Mouse (Mus musculus): ENCODE measurements around the gene Naa40. TPM values are rescaled to one million over a fixed set of nuclear protein-coding genes. Genes with fewer than 3 reads are reported as not detected.

The Naa40 gene
- 48.2 and 56.2 TPM in 2 replicates for polyA plus RNA-seq (2015; fragmentation: Nextera tagmentation; extraction: Ambion mirVana)

DNA sequence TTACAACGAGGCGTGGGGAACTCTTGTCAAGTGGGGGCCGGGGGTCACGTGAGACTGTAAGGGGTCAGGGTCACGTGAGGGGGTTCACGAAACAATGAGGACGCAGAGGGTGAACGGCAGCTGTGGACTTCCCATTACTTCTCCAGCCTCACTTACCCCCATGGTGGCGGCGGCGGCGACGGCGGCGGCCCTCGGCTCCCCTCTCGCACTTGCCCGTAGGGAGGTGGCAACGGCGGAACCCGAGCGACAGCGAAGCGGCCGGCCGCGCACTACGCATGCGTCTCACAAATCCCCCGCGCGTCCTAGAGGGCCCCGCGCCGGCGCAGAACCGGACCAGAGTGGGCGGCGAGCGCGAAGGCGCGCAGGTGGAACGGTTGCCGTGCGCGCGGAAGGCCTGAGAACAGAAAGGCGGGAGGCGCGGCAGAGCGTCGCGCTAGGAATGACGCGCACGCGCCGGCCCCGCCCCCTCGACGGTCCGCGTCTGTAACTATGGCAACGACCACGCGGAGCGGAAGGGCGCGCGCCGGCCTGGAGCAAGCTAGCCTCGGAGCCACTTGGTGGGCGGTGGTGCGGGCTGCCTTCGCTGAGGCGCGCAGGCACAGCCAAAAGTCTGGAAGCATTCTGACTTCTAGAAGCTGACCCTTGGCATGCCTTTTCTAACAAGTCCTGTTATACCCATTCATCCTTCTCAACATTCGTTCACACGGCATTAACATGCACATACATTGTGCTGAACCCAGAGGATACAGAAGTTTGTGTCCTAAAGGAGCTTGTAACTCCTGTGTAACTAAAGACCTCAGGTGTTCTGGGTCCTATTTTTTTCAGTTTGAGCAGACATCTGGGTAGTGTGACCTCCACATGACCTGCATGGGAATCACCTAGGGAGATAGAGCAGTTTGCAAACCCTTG lies at the start of gene Naa40:
Naa40 (minus strand) TSS at position 402 of the 909 bp plus-strand sequence.
- peaks cover 26% of the 10 kb centered on the region for H3K4me1 ChIP-seq (replicated peaks)
- peak; percentile 97 for ATAC-seq (replicated peaks; ENCODE audit: insufficient number of reproducible peaks, insufficient read depth, low FRiP score, low read depth)
- peaks cover 9% of the 10 kb centered on the region; the same call in 1 of the 2 replicates for H3K36me3 ChIP-seq
- H3K27ac ChIP-seq = peak within 1 kb of the TSS; percentile 90
- H3K9me3 ChIP-seq (replicated peaks) = no peaks in the 10 kb centered on the region
- H3K4me2 ChIP-seq = peak within 1 kb of the TSS; percentile 89
- under 1% methylated on average over 80 of the region's 80 CpGs for WGBS
- peak within 1 kb of the TSS; percentile 93 for H3K9ac ChIP-seq
- H3K4me3 ChIP-seq = peak within 1 kb of the TSS; percentile 78
- H3K27me3 ChIP-seq = 0 out of 2 replicates have a peak, but pooled peaks cover 3% of the 10 kb centered on the region

DNA sequence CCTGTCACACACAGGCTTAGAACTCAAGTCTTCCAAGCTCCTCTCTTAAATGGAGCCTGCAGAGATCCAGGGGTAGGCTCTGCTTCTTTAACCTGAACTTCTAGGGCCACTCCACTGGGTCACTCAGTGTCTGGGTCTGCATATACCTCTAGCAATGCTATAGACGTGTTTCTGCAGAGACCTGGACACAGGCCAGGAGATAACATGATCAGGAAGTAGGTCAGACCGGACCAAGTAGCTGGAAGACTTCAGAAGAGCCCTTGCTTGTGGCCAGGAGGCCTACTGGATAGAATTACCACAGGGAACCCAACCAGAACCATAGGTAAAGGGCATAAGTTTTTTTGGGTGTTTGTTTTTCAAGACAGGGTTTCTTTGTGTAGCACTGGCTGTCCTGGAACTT lies 48.8 kb upstream of the Naa40 start:
- no peaks in the 10 kb centered on the region for H3K27me3 ChIP-seq
- no peak for ATAC-seq (replicated peaks; ENCODE audit: insufficient number of reproducible peaks, insufficient read depth, low FRiP score, low read depth)
- peaks cover 29% of the 10 kb centered on the region for H3K36me3 ChIP-seq
- peaks cover 42% of the 10 kb centered on the region for H3K4me1 ChIP-seq (replicated peaks)
- no peaks in the 10 kb centered on the region for H3K9me3 ChIP-seq (replicated peaks)
- WGBS = 10% methylated on average over 2 of the region's 2 CpGs
- no peak overlapping the region for H3K4me2 ChIP-seq
- H3K27ac ChIP-seq = no peak overlapping the region
- H3K4me3 ChIP-seq = no peak overlapping the region
- H3K9ac ChIP-seq = no peak overlapping the region

DNA sequence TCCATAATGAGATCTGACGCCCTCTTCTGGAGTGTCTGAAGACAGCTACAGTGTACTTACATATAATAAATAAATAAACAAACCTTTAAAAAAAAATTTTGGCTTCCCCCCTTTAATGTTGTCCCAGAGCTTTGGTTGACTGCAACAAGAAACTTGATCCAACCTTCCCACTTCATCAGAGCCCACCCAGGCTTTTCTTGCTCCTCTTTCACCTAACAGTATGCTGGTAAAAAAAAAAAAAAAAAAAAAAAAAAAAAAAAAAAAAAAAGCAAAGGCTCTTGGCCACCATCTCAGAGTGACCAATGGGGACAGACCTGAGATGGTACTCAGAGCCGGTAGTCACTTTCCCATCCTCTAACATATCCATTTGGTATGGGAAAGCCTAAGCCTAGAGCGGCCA lies 47.3 kb upstream of the Naa40 start:
- Histone ChIP-seq H3K4me1 (replicated peaks) (peaks cover 27% of the 10 kb centered on the region), H3K9ac (no peak overlapping the region), H3K27ac (no peak overlapping the region), H3K9me3 (replicated peaks) (no peaks in the 10 kb centered on the region), H3K36me3 (peaks cover 43% of the 10 kb centered on the region), H3K4me3 (no peak overlapping the region), H3K4me2 (no peak overlapping the region), H3K27me3 (no peaks in the 10 kb centered on the region)
- no peak for ATAC-seq (replicated peaks; ENCODE audit: insufficient number of reproducible peaks, insufficient read depth, low FRiP score, low read depth)
- 82% methylated on average over 3 of the region's 3 CpGs for WGBS

DNA sequence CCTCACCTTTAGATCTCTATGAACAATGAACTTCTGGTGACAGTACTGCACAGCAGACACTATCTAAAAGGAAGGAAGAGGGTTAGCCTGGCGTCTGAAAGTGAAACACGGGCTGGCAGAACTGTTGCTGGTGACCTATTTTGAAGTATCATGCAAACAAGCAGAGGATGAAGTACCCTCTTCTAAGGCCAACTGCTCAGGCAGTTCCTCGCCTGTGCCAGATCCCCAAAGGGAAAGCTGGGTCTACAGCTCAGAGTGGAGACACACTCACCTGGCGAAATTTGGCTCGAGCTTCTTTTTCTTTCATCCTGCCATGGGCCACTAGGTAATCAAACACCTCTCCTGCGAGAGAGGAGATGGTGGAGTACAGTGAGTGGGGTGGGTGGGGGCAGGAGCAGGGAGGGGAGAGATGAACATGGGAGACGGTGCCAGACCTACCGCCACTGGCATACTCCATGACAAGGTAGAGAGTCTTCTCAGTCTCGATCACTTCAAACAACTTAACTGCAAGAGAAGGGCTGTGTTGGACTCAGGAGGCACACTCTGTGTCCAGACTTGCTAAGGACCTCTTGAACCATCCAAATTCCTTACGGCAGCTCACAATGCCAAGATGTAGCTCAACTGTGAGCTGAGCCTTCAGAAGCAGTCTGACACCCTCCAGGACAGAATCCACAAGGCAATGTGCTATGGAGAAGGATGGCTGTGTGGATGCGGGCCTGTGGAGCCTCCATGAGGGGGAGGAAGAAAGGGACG lies 45.8 kb upstream of the Naa40 start:
- no peak overlapping the region for H3K9ac ChIP-seq
- H3K4me3 ChIP-seq = no peak overlapping the region
- peaks cover 58% of the 10 kb centered on the region for H3K36me3 ChIP-seq
- no peak overlapping the region for H3K4me2 ChIP-seq
- H3K4me1 ChIP-seq (replicated peaks) = peaks cover 16% of the 10 kb centered on the region
- whole genome bisulfite sequencing = 79% methylated on average over 12 of the region's 12 CpGs
- no peak for ATAC-seq (replicated peaks; ENCODE audit: insufficient number of reproducible peaks, insufficient read depth, low FRiP score, low read depth)
- H3K27ac ChIP-seq = no peak overlapping the region
- H3K9me3 ChIP-seq (replicated peaks) = no peaks in the 10 kb centered on the region
- H3K27me3 ChIP-seq = no peaks in the 10 kb centered on the region

DNA sequence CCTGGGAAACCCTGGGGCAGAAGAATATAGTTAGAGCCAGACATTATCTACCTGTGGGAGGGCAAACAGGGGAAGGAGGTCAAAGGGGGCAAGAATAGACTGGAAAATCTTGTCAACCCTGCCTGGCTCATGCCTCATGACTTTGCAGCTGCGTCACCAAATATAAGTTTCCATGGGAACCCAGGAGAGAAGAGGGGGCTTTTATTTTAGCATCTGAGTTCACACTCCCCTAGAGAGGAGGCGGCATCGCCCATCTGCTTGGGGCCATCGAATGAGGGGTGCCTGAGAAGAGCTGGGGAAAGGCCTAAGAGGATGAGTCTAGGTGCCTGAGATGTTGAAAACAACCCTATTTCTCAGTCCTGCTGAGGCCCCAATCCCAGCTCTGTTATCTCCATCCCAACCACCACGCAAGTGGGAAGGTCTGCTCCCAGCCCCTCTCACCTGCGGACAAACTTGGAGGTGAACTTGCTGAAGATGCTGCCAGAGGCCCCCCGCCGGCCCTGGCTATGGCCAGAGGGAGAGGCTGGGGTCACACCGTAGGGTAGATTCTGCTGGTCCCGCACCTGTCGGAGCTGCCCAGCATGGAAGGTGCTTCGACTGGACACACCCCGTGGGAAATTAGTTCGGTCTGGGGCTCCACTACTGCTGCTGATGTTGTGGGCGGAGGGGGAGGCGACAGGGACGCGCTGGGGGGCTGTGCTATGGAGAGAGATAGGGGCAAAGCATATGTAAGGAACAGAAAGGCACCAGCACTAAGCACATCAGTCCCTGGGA lies 39.8 kb upstream of the Naa40 start:
- no peak for ATAC-seq (replicated peaks; ENCODE audit: insufficient number of reproducible peaks, insufficient read depth, low FRiP score, low read depth)
- Histone ChIP-seq H3K4me3 (no peak overlapping the region), H3K9me3 (replicated peaks) (no peaks in the 10 kb centered on the region), H3K36me3 (peaks cover 84% of the 10 kb centered on the region), H3K4me1 (replicated peaks) (peaks cover 19% of the 10 kb centered on the region), H3K27me3 (no peaks in the 10 kb centered on the region), H3K9ac (no peak overlapping the region; the same call in 1 of the 2 replicates), H3K4me2 (no peak overlapping the region), H3K27ac (no peak overlapping the region)
- 84% methylated on average over 18 of the region's 18 CpGs for WGBS

DNA sequence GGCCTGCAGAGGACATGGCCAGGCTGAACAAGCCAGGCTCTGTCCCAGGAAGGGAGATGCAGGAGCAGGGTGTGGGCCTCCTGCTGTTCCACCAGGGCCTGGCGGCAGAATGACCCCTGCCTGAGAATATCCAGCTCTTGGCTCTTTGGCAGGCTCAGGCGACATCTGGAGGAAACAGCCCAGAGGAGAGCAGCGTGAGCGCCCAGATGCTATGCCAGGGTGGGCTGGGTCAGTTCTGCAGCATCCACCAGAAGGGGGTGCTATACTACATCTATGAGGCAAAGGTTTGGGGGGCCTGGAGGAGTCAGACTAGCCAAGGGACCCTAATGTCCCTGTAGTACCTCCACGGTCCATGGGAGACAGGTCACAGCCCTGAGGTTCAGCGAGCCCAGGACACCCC lies 38.1 kb upstream of the Naa40 start:
- Histone ChIP-seq H3K36me3 (peaks cover 78% of the 10 kb centered on the region), H3K9me3 (replicated peaks) (no peaks in the 10 kb centered on the region), H3K4me1 (replicated peaks) (peaks cover 34% of the 10 kb centered on the region), H3K9ac (no peak overlapping the region), H3K27ac (no peak overlapping the region), H3K4me3 (no peak overlapping the region), H3K4me2 (no peak overlapping the region), H3K27me3 (no peaks in the 10 kb centered on the region)
- peak; percentile 27 for ATAC-seq (replicated peaks; ENCODE audit: insufficient number of reproducible peaks, insufficient read depth, low FRiP score, low read depth)
- WGBS = 35% methylated on average over 6 of the region's 6 CpGs

DNA sequence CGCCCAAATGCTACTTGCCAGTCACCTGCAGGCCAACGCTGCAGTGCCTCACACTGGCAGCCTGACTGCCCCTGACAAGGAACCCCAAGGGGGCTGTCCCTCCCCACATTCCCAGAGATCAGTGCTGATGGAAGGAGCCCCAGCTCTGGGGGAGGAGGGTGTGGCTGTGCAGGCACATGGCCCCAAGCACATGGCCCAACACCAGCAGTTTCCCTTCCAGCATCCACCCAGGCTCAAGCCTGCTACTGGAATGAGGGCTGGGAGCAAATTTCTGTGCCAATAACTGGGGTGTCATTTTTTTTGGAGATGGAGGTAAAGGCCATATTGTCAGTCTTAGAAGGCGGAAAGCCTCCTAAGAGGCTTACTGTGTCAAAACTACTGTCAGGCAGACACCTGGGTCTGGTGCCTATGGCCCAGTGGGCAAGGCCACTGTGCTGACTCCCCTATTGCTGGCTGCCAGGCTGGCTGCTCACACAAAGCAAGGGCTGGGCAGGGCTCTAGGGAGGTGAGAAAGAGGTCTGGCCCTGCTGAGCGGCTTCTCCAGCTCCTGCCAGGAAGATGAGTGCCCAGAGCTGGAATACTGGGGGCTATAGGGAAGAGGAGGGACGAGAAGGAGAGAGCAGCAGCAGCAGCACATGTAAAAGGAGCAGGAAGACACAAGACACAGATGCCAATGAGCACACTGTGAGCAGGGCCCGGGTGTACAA lies 37.4 kb upstream of the Naa40 start:
- no peaks in the 10 kb centered on the region for H3K27me3 ChIP-seq
- H3K4me1 ChIP-seq (replicated peaks) = peaks cover 37% of the 10 kb centered on the region
- no peak overlapping the region for H3K4me2 ChIP-seq
- no peak overlapping the region for H3K27ac ChIP-seq
- H3K4me3 ChIP-seq = no peak overlapping the region
- H3K36me3 ChIP-seq = peaks cover 79% of the 10 kb centered on the region
- WGBS = 85% methylated on average over 6 of the region's 6 CpGs
- no peak for ATAC-seq (replicated peaks; ENCODE audit: insufficient number of reproducible peaks, insufficient read depth, low FRiP score, low read depth)
- H3K9ac ChIP-seq = no peak overlapping the region
- H3K9me3 ChIP-seq (replicated peaks) = no peaks in the 10 kb centered on the region

DNA sequence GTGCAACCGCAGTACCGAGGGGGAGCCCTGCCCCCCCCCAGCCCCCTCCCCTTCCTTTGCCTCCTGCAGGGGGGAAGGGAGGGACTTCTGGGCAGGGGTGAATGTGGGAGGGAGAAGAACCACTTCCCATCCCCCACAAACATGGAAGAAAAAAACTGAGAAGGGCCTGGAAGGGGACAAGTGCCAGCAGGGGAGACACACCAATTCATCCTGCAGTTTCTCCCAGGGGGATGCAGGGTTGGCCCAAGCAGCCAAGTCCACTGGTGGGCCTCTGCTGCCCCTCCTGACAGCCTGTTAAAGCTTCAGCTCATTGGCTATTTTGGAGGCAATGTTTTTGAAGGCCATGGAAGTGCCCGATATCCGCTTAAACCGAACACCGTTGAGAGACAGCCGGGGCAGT lies 35.8 kb upstream of the Naa40 start:
- H3K4me2 ChIP-seq = no peak overlapping the region
- H3K27ac ChIP-seq = no peak overlapping the region
- H3K9me3 ChIP-seq (replicated peaks) = no peaks in the 10 kb centered on the region
- no peaks in the 10 kb centered on the region for H3K27me3 ChIP-seq
- H3K4me1 ChIP-seq (replicated peaks) = peaks cover 37% of the 10 kb centered on the region
- no peak overlapping the region for H3K4me3 ChIP-seq
- H3K36me3 ChIP-seq = peaks cover 79% of the 10 kb centered on the region
- WGBS = 68% methylated on average over 7 of the region's 7 CpGs
- H3K9ac ChIP-seq = no peak overlapping the region
- ATAC-seq (replicated peaks; ENCODE audit: insufficient number of reproducible peaks, insufficient read depth, low FRiP score, low read depth) = no peak

DNA sequence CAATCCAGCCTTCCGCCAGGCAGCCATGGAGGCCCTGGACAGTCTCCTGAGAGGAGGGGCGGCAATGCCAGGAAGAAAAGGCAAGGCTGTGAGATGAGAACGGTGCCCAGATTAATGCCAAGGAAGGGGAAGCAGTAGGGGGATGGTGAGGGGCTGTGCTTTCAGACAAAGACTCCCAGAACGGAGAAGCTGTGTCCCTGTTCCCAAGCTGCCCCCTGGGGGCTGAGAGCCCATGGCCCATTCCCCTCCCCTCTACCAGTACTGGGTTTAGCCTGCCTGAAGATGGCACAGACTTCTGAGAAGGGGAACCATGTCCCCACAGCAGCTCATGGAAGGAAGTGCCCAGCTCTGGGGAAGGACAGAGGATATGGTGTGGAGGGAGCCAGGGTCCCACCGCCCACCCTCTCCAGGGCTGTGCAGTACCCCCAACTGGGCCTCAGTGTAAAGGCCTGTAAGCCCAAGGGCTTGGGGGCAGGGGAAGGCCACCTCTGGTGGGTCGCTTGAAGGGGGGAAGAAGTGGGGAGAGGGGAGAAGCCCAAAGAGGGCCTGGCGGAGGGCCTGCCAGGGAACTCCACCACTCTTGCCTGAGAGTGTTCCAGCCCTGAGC lies 35.2 kb upstream of the Naa40 start:
- no peak for ATAC-seq (replicated peaks; ENCODE audit: insufficient number of reproducible peaks, insufficient read depth, low FRiP score, low read depth)
- peaks cover 37% of the 10 kb centered on the region for H3K4me1 ChIP-seq (replicated peaks)
- peak overlapping the region; percentile 74 for H3K27ac ChIP-seq
- WGBS = 66% methylated on average over 7 of the region's 7 CpGs
- H3K27me3 ChIP-seq = no peaks in the 10 kb centered on the region
- no peak overlapping the region for H3K9ac ChIP-seq
- H3K9me3 ChIP-seq (replicated peaks) = no peaks in the 10 kb centered on the region
- no peak overlapping the region for H3K4me2 ChIP-seq
- peaks cover 81% of the 10 kb centered on the region for H3K36me3 ChIP-seq
- H3K4me3 ChIP-seq = no peak overlapping the region

DNA sequence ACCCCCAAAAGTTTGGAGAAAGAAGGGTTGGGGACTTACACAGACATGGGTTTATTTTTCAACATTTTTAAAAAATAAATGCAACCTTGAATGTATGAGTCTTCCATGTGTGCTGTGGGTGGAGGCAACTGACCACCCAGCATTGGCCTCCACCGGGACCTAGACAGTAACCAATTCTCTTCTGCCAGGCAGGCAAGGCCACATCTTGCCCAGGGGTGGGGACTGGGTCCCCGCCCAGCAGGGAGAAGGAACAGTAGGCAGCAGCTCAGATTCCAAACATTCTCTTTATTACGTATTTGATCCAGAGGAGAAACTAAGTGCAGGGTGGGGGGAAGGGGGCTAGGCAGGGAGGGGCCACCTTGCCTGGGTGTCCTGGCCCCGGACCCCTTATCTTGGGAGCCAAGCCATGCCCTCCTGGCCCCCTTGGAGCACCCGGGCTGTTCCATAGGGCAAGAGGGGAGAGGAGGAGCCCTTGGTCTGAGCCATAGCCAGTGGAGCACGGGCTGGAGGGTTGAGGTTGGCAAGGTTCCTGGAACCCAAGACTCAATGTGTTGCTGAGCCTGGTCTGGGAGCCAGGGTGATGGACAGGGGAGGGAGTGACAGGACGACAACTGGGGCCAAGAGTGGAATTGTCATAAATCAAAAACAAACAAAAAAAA lies 34.3 kb upstream of the Naa40 start:
- no peak overlapping the region for H3K4me3 ChIP-seq
- peak overlapping the region; percentile 6; the same call in 1 of the 2 replicates for H3K4me2 ChIP-seq
- WGBS = 24% methylated on average over 7 of the region's 7 CpGs
- no peaks in the 10 kb centered on the region for H3K9me3 ChIP-seq (replicated peaks)
- H3K27me3 ChIP-seq = no peaks in the 10 kb centered on the region
- peak; percentile 11; the same call in 1 of the 2 replicates for ATAC-seq (replicated peaks; ENCODE audit: insufficient number of reproducible peaks, insufficient read depth, low FRiP score, low read depth)
- H3K36me3 ChIP-seq = peaks cover 77% of the 10 kb centered on the region
- peak overlapping the region; percentile 74 for H3K27ac ChIP-seq
- H3K9ac ChIP-seq = no peak overlapping the region
- peaks cover 38% of the 10 kb centered on the region for H3K4me1 ChIP-seq (replicated peaks)
